Mouse (Mus musculus): ENCODE results near the gene Bcas3. TPM values are rescaled to one million over a fixed set of nuclear protein-coding genes. Genes with fewer than 3 reads are reported as not detected.

The Bcas3 gene
- polyA plus RNA-seq, 1 experiment from 2014 or later, result 13.6 TPM

DNA sequence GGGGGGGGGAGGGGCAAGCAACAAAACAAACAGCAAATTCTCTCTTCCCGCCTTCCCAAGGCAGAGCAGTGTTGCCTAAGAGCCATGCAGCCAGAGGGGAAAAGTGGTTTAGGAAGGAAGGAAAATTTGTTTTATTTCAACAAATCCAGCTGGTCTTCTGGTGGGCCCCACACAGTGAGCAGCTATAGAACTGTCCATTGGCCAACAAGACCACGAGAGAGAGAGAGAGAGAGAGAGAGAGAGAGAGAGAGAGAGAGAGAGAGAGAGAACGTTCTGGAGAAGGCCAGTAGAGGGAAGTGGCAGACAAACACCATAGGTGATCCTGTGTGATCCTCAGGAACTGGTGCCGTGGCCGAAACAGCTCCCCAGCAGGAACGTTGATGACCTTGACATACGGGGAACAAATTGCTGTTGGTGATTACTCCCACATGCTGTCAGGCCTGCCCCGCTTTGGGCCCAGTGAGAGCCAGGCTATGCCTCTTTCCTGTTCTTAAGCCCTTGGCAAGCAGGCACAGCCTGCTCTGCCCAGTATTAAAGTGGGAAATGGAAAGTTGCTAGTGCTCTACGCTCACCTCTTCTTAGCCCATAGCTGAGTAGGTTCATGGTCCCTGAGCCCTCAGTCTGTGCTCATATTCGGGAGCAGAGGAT is 323.5 kb downstream of the Bcas3 start:
- ATAC-seq (no peak), DNase-seq (no peak)
- no peak overlapping the region for H3K4me2 ChIP-seq (ENCODE audit: low read depth, low read length)
- no peak overlapping the region for H3K27ac ChIP-seq (ENCODE audit: low read depth)
- TF ChIP-seq EP300 (IDR thresholded peaks at IDR 0.05; ENCODE audit: low read depth), result no peak
- TF ChIP-seq CTCF (IDR thresholded peaks at IDR 0.05; ENCODE audit: low read depth), result no peak
- H3K27me3 ChIP-seq (ENCODE audit: insufficient read depth, low read length), result no peaks in the 10 kb centered on the region
- no peak overlapping the region for H3K9ac ChIP-seq (replicated peaks)
- H3K4me1 ChIP-seq (ENCODE audit: insufficient read depth), result no peaks in the 10 kb centered on the region
- 53% methylated on average over 10 of the region's 10 CpGs for WGBS (ENCODE audit: insufficient replicate concordance)
- no peaks in the 10 kb centered on the region for H3K9me3 ChIP-seq (ENCODE audit: low read length)
- H3K36me3 ChIP-seq (replicated peaks; ENCODE audit: insufficient read depth, low read length), result no peaks in the 10 kb centered on the region
- H3K4me3 ChIP-seq (ENCODE audit: low read depth, low read length), result no peak overlapping the region

DNA sequence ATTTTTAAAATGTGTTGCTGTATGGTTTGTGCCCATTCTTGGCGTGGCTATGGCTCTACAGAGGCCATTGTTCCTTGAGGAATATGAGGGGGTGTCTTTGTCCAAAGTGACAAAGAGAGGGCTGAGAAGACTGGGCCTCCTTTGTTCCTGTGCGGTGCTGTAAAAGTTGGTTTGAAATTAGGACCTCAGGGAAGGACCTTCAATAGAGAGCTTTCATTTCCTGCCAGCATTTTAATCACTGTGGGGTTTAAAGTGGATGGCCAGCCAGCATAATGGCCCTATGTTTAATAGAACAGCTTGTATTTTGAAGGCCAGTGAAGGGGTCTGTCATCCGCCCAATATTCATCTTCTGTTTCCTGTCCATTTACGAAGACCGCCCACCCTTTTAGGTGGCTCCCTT is 325.7 kb downstream of the Bcas3 start:
- Histone ChIP-seq H3K4me3 (ENCODE audit: low read depth, low read length) (no peak overlapping the region), H3K27me3 (ENCODE audit: insufficient read depth, low read length) (no peaks in the 10 kb centered on the region), H3K4me1 (ENCODE audit: insufficient read depth) (no peaks in the 10 kb centered on the region), H3K27ac (ENCODE audit: low read depth) (no peak overlapping the region), H3K9me3 (ENCODE audit: low read length) (no peaks in the 10 kb centered on the region), H3K36me3 (replicated peaks; ENCODE audit: insufficient read depth, low read length) (no peaks in the 10 kb centered on the region), H3K4me2 (ENCODE audit: low read depth, low read length) (no peak overlapping the region), H3K9ac (replicated peaks) (no peak overlapping the region)
- TF ChIP-seq CTCF (IDR thresholded peaks at IDR 0.05; ENCODE audit: low read depth) (no peak), EP300 (IDR thresholded peaks at IDR 0.05; ENCODE audit: low read depth) (no peak)
- DNase-seq, result no peak
- 73% methylated on average over 5 of the region's 5 CpGs for WGBS (ENCODE audit: insufficient replicate concordance)
- ATAC-seq, result no peak

DNA sequence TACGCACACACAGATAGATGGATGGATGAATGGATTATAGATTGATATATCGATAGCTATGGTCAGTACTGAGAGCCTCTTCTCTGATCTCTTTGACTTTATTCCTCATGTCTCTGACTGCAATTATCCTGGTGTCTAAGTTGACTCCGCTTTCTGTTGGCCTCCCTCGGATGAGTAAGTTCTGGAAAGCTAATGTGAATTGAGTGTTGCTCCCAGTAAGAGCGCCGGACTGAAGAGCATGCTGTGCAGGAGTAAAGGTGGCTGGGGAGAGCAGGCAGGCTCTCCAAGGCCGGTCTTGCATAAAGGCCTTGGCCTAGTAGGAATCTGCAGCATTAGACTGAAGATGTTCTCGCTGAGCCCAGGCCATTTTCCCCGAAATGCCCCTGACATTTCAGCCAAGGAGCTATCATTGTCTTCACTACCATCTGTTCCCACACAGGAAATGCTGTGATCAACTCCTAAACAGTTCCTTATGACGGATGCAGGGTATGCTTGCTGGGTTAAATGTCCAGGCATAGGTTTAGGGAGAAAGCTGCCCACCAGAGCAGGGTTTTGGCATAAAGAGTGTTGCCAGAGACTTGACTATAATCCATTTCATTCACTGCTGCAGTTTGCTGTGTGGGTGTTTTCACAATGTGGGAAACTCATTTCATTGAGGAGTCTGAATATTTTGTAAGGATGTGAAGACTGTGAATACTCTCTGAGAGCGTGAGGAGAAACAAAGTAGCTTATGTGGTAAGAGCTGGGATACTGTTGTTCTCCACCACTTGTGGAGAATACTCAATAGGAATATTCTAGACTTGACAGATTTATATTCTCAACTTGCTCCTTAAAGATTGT is 328.8 kb downstream of the Bcas3 start:
- Histone ChIP-seq H3K9ac (replicated peaks) (no peak overlapping the region), H3K27ac (ENCODE audit: low read depth) (no peak overlapping the region), H3K27me3 (ENCODE audit: insufficient read depth, low read length) (no peaks in the 10 kb centered on the region), H3K9me3 (ENCODE audit: low read length) (no peaks in the 10 kb centered on the region), H3K36me3 (replicated peaks; ENCODE audit: insufficient read depth, low read length) (no peaks in the 10 kb centered on the region), H3K4me1 (ENCODE audit: insufficient read depth) (no peaks in the 10 kb centered on the region), H3K4me2 (ENCODE audit: low read depth, low read length) (no peak overlapping the region), H3K4me3 (ENCODE audit: low read depth, low read length) (no peak overlapping the region)
- ATAC-seq (no peak), DNase-seq (no peak)
- TF ChIP-seq EP300 (IDR thresholded peaks at IDR 0.05; ENCODE audit: low read depth), result no peak
- TF ChIP-seq CTCF (IDR thresholded peaks at IDR 0.05; ENCODE audit: low read depth), result no peak
- 75% methylated on average over 11 of the region's 11 CpGs for WGBS (ENCODE audit: insufficient replicate concordance)

DNA sequence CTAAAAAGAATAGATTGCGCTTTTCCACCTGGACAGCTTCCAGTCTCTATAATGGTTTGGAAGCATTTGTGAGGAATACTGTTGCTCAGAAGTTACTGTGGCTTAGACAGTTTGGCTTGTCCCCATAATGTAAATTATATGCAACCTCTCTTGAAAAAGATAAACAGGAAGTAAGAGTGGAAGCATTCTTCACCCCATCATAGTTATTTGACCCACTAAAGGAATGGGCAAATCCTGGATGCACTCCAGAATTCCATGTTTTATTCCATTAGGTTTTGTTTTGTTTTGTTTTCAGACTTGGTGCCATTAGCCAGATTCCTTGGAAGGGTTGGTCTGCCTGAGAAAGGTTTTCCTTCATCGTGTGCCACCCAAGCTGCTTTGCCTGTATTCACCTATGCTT is 332.0 kb downstream of the Bcas3 start:
- no peak overlapping the region for H3K4me3 ChIP-seq (ENCODE audit: low read depth, low read length)
- DNase-seq (no peak), ATAC-seq (no peak)
- H3K9me3 ChIP-seq (ENCODE audit: low read length), result no peaks in the 10 kb centered on the region
- no peak overlapping the region for H3K9ac ChIP-seq (replicated peaks)
- H3K27me3 ChIP-seq (ENCODE audit: insufficient read depth, low read length), result no peaks in the 10 kb centered on the region
- 77% methylated on average over 2 of the region's 2 CpGs for WGBS (ENCODE audit: insufficient replicate concordance)
- H3K27ac ChIP-seq (ENCODE audit: low read depth), result no peak overlapping the region
- H3K4me1 ChIP-seq (ENCODE audit: insufficient read depth), result no peaks in the 10 kb centered on the region
- no peak overlapping the region for H3K4me2 ChIP-seq (ENCODE audit: low read depth, low read length)
- TF ChIP-seq CTCF (IDR thresholded peaks at IDR 0.05; ENCODE audit: low read depth) (no peak), EP300 (IDR thresholded peaks at IDR 0.05; ENCODE audit: low read depth) (no peak)
- H3K36me3 ChIP-seq (replicated peaks; ENCODE audit: insufficient read depth, low read length), result no peaks in the 10 kb centered on the region

DNA sequence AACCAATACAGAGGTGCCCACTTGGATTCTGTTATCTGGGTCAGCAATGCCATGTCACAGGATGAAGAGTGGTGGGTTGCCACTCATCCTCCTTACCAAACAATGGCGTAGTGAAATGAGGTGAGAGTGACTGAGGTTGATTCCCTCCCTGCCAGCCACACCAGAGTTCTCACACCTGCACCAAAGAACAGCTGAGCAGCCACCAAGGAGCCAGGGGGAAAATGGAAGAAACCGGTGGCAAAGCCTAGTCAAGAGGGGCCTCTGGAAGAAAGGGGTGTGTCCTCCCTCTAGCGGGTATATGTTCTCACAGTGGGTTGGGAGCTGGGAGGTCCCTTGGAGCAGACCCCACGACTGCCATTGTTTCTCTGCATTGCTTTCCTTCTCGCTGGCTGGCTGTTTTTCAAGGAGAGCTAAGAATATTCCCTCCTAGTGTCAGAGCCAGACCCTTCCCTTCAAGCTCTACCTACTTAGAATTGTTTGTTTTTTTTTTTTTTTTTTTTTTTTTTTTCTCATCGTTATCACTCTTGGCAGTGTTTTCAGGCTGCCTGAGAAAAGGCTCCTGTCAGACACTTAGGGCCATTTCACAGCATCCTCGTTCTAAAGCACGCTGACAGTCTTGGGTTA is 335.0 kb downstream of the Bcas3 start:
- TF ChIP-seq EP300 (IDR thresholded peaks at IDR 0.05; ENCODE audit: low read depth), result no peak
- H3K27ac ChIP-seq (ENCODE audit: low read depth), result no peak overlapping the region
- peaks cover 9% of the 10 kb centered on the region; the same call in 1 of the 2 replicates for H3K4me1 ChIP-seq (ENCODE audit: insufficient read depth)
- no peak for ATAC-seq
- H3K9me3 ChIP-seq (ENCODE audit: low read length), result no peaks in the 10 kb centered on the region
- no peaks in the 10 kb centered on the region for H3K36me3 ChIP-seq (replicated peaks; ENCODE audit: insufficient read depth, low read length)
- no peak overlapping the region for H3K9ac ChIP-seq (replicated peaks)
- no peaks in the 10 kb centered on the region for H3K27me3 ChIP-seq (ENCODE audit: insufficient read depth, low read length)
- no peak overlapping the region for H3K4me3 ChIP-seq (ENCODE audit: low read depth, low read length)
- 29% methylated on average over 8 of the region's 8 CpGs for WGBS (ENCODE audit: insufficient replicate concordance)
- no peak for DNase-seq
- H3K4me2 ChIP-seq (ENCODE audit: low read depth, low read length), result no peak overlapping the region

DNA sequence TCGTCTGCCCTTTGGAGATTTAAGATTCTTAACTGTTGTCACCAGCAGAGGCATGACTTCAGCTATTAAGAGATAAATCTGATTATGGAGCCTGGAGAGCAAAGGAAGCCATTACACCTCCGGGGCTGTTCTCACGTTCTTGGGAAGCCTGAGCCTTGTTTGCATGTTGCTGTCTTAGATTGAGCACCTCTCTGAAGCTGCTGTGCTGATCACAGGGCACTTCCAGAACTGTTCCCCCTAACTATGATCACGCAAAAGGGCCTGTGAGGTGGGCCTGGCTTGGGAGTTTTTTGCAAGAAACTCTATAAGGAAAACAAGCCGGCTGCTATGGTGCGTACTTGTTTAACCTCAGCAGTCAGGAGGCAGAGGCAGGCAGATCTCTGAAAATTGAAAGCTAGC is 335.5 kb downstream of the Bcas3 start:
- H3K9me3 ChIP-seq (ENCODE audit: low read length), result no peaks in the 10 kb centered on the region
- DNase-seq (no peak), ATAC-seq (no peak)
- peaks cover 9% of the 10 kb centered on the region; the same call in 1 of the 2 replicates for H3K4me1 ChIP-seq (ENCODE audit: insufficient read depth)
- no peak overlapping the region for H3K27ac ChIP-seq (ENCODE audit: low read depth)
- H3K4me3 ChIP-seq (ENCODE audit: low read depth, low read length), result no peak overlapping the region
- H3K27me3 ChIP-seq (ENCODE audit: insufficient read depth, low read length), result no peaks in the 10 kb centered on the region
- TF ChIP-seq EP300 (IDR thresholded peaks at IDR 0.05; ENCODE audit: low read depth), result no peak
- TF ChIP-seq CTCF (IDR thresholded peaks at IDR 0.05; ENCODE audit: low read depth), result no peak
- no peak overlapping the region for H3K4me2 ChIP-seq (ENCODE audit: low read depth, low read length)
- H3K9ac ChIP-seq (replicated peaks), result no peak overlapping the region
- H3K36me3 ChIP-seq (replicated peaks; ENCODE audit: insufficient read depth, low read length), result no peaks in the 10 kb centered on the region
- WGBS (ENCODE audit: insufficient replicate concordance), result 69% methylated on average over 6 of the region's 6 CpGs
